ENCODE assay signal across 25 mouse cellular contexts in the genomic region with DNA sequence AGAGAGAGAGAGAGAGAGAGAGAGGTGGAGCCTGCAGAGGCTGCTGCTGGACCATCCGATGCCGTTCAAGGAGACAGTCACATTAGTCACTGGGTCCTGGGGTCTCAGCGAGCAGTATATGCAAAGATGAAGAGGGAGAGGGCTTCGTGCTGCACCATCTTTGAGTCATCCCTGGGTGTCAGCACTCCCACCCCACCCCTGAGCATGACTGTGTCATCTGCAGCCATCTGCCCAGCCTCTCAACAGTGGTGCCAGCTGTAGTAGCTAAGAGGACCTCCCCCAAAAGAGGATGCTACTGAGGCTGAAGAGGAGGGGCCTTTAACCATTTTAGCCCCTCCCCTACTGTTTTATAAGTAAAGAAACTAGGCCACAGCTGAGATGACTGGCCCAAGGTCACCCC.
DNase-seq lines count a peak whose midpoint lies in the region; ATAC-seq lines count a peak whose summit lies in the region.
"Had no signal": no experiment of that assay in that cellular context is flagged by ENCODE, and none has a peak within 500 bp of the region (broad histone marks: within the 10 kb centered on the region; RNA-seq: fewer than 3 reads in every experiment).

No protein-coding gene starts in this region.

- peak overlapping the region; percentile 30; the same call in 1 of the 2 replicates for H3K27ac ChIP-seq in hindbrain, embryonic 15.5 days (replicated peaks)
- H3K27ac ChIP-seq in hindbrain, embryonic 10.5 days: no peak overlapping the region
- H3K27ac ChIP-seq: embryonic facial prominence, embryonic 12.5 days; forebrain, embryonic 13.5 days; heart, embryonic 15.5 days; hindbrain, embryonic 14.5 days; kidney, postnatal 0 days; limb, embryonic 13.5 days; midbrain, embryonic 12.5 days had no signal

- 51% methylated on average over 4 of the region's 4 CpGs for WGBS in hindbrain, embryonic 15.5 days
- 70% methylated on average over 4 of the region's 4 CpGs for WGBS in hindbrain, embryonic 10.5 days

- H3K9ac ChIP-seq in hindbrain, embryonic 15.5 days: no peak overlapping the region
- H3K9ac ChIP-seq: embryonic facial prominence, embryonic 12.5 days; forebrain, embryonic 13.5 days; heart, embryonic 15.5 days; hindbrain, embryonic 14.5 days; limb, embryonic 13.5 days; liver, embryonic 12.5 days; midbrain, embryonic 12.5 days; neural tube, embryonic 15.5 days had no signal

- H3K9me3 ChIP-seq in hindbrain, embryonic 15.5 days: no peaks in the 10 kb centered on the region
- H3K9me3 ChIP-seq in hindbrain, embryonic 10.5 days: no peaks in the 10 kb centered on the region
- H3K9me3 ChIP-seq: embryonic facial prominence, embryonic 12.5 days; forebrain, embryonic 13.5 days; heart, embryonic 15.5 days; limb, embryonic 13.5 days; liver, embryonic 12.5 days; midbrain, embryonic 12.5 days; neural tube, embryonic 15.5 days had no signal

- peaks cover 23% of the 10 kb centered on the region for H3K4me1 ChIP-seq in hindbrain, embryonic 15.5 days (replicated peaks)
- peaks cover 20% of the 10 kb centered on the region for H3K4me1 ChIP-seq in hindbrain, embryonic 10.5 days (replicated peaks)
- H3K4me1 ChIP-seq: embryonic facial prominence, embryonic 12.5 days; liver, embryonic 12.5 days had no signal

- ATAC-seq in hindbrain, embryonic 15.5 days (ENCODE audit: low FRiP score, low read depth): no peak
- ATAC-seq: forebrain, embryonic 13.5 days; liver, embryonic 12.5 days had no signal

- no peak overlapping the region for H3K4me3 ChIP-seq in hindbrain, embryonic 15.5 days
- no peak overlapping the region for H3K4me3 ChIP-seq in hindbrain, embryonic 10.5 days
- H3K4me3 ChIP-seq: embryonic facial prominence, embryonic 12.5 days; forebrain, embryonic 13.5 days; heart, embryonic 15.5 days; limb, embryonic 13.5 days; liver, embryonic 12.5 days; midbrain, embryonic 12.5 days; neural tube, embryonic 15.5 days had no signal

- no peaks in the 10 kb centered on the region for H3K27me3 ChIP-seq in hindbrain, embryonic 15.5 days
- H3K27me3 ChIP-seq in hindbrain, embryonic 10.5 days (ENCODE audit: insufficient read depth, poor library complexity, severe bottlenecking): peaks cover 17% of the 10 kb centered on the region; the same call in 1 of the 2 replicates
- H3K27me3 ChIP-seq: embryonic facial prominence, embryonic 12.5 days; forebrain, embryonic 13.5 days; heart, embryonic 15.5 days; limb, embryonic 13.5 days; midbrain, embryonic 12.5 days; neural tube, embryonic 15.5 days had no signal

- no peaks in the 10 kb centered on the region for H3K36me3 ChIP-seq in hindbrain, embryonic 15.5 days
- H3K36me3 ChIP-seq in hindbrain, embryonic 10.5 days: no peaks in the 10 kb centered on the region
- H3K36me3 ChIP-seq: embryonic facial prominence, embryonic 12.5 days; heart, embryonic 15.5 days; limb, embryonic 13.5 days; liver, embryonic 12.5 days; midbrain, embryonic 12.5 days; neural tube, embryonic 15.5 days had no signal

- no peak overlapping the region for H3K4me2 ChIP-seq in hindbrain, embryonic 15.5 days
- H3K4me2 ChIP-seq: embryonic facial prominence, embryonic 12.5 days; forebrain, embryonic 13.5 days; heart, embryonic 15.5 days; hindbrain, embryonic 14.5 days; limb, embryonic 13.5 days; liver, embryonic 12.5 days; midbrain, embryonic 12.5 days; neural tube, embryonic 15.5 days had no signal

- DNase-seq in cerebellum, adult 9-11 months: peak; percentile 22
- DNase-seq in cerebellum, adult 9-10 months: no peak
- DNase-seq in hindbrain, embryonic 10.5 days (ENCODE audit: low spot score): no peak
- peak; percentile 65 to 72 for DNase-seq in right cerebral cortex, adult 2 months (ENCODE audit: low spot score in 2 of 2)
- DNase-seq in right cerebral cortex, postnatal 10 days (ENCODE audit: low spot score in 2 of 2): no peak
- peak; percentile 51 to 56 for DNase-seq in right cerebral cortex, postnatal 36 days (ENCODE audit: low spot score in 2 of 2)
- DNase-seq in thymus, postnatal 4 days: no peak
- DNase-seq: adrenal gland, postnatal 10 days; cerebellum, adult 2 months; gastrocnemius, postnatal 25 days; heart, postnatal 36 days; kidney, adult 2 months; lung, adult 18-20 months; lung, postnatal 10 days; thymus, postnatal 25 days had no signal

Comparison
In these comparisons a context has a peak if more than half of its experiments do, and no peak if none do; other contexts are left out.
1. DNase-seq: peak in cerebellum, adult 9-11 months (single experiment), right cerebral cortex, adult 2 months (2 of 2) and right cerebral cortex, postnatal 36 days (2 of 2); none in cerebellum, adult 9-10 months (single experiment), hindbrain, embryonic 10.5 days (single experiment), right cerebral cortex, postnatal 10 days (0 of 2) and thymus, postnatal 4 days (single experiment).